Mouse (Mus musculus): ENCODE results near the gene Slamf9. TPM values are rescaled to one million over a fixed set of nuclear protein-coding genes. Genes with fewer than 3 reads are reported as not detected.

Slamf9 gene
- 1.1 and 1.5 TPM in 2 replicates for polyA plus RNA-seq (2015; fragmentation: Nextera tagmentation; extraction: Ambion mirVana)

DNA sequence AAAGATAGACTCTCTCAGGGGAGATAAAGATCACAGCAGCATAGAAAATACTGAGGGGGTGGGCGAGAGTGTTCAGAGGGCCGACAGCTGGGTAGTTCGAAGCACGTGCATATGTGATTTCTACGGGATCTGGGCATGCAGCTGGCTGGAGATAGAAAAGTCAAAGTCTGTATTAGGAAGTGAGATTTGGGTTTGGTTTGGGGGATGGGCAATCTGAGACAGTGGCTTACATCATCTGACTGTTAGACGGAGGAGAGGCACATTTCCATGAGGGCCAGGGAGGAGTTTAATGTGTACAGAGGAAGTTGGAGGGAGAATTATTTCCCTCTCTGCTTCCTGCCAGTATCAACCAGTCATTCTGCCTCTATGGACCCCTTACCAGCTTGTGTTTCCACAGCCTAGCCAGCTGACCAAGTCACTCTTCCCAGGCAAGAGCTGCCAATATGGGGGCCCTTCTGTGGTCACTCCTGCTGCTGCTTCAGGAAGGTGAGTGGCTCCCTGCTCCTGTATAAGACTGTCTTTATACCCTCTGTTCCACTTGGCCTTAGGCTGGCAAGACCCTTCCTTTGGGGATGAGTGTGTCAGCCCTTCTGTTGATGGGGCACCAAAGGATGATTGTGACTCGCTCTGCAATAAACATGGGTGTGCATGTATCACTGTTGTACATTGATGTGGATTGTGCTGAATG is at the start of gene Slamf9:
Gene Slamf9, plus strand, starts transcription at position 305 of the 688 bp plus-strand sequence.
- peak; percentile 39 for DNase-seq
- WGBS (ENCODE audit: insufficient replicate concordance): 16% methylated on average over 7 of the region's 7 CpGs

GRCm38 (mm10) chr1:172426419-172426818 is 48.7 kb upstream of the Slamf9 start:
- ATAC-seq (no peak), DNase-seq (no peak)
- no peaks in the 10 kb centered on the region for H3K27me3 ChIP-seq (ENCODE audit: insufficient read depth, low read length)
- no peak overlapping the region for H3K4me2 ChIP-seq (ENCODE audit: low read depth, low read length)
- 70% methylated on average over 1 of the region's 1 CpGs for whole genome bisulfite sequencing (ENCODE audit: insufficient replicate concordance)
- no peak overlapping the region for H3K4me3 ChIP-seq (ENCODE audit: low read depth, low read length)
- no peak overlapping the region for H3K27ac ChIP-seq (ENCODE audit: low read depth)
- TF ChIP-seq CTCF (IDR thresholded peaks at IDR 0.05; ENCODE audit: low read depth): no peak
- no peak for TF ChIP-seq EP300 (IDR thresholded peaks at IDR 0.05; ENCODE audit: low read depth)
- no peaks in the 10 kb centered on the region for H3K9me3 ChIP-seq (ENCODE audit: low read length)
- no peaks in the 10 kb centered on the region for H3K4me1 ChIP-seq (ENCODE audit: insufficient read depth)
- no peak overlapping the region for H3K9ac ChIP-seq (replicated peaks)
- no peaks in the 10 kb centered on the region for H3K36me3 ChIP-seq (replicated peaks; ENCODE audit: insufficient read depth, low read length)

More for the DNA sequence above, at the start of gene Slamf9:
- H3K27ac ChIP-seq (ENCODE audit: low read depth): 0 out of 2 replicates have a peak within 1 kb of the TSS, but pooled peaks have one; percentile 34
- peaks cover 15% of the 10 kb centered on the region for H3K4me1 ChIP-seq (ENCODE audit: insufficient read depth)
- H3K4me2 ChIP-seq (ENCODE audit: low read depth, low read length): no peak within 1 kb of the TSS
- no peaks in the 10 kb centered on the region for H3K9me3 ChIP-seq (ENCODE audit: low read length)
- H3K27me3 ChIP-seq (ENCODE audit: insufficient read depth, low read length): no peaks in the 10 kb centered on the region
- no peaks in the 10 kb centered on the region for H3K36me3 ChIP-seq (replicated peaks; ENCODE audit: insufficient read depth, low read length)
- TF ChIP-seq CTCF (IDR thresholded peaks at IDR 0.05; ENCODE audit: low read depth) (no peak), EP300 (IDR thresholded peaks at IDR 0.05; ENCODE audit: low read depth) (no peak)
- no peak within 1 kb of the TSS for H3K4me3 ChIP-seq (ENCODE audit: low read depth, low read length)
- peak; percentile 79 for ATAC-seq
- no peak within 1 kb of the TSS for H3K9ac ChIP-seq (replicated peaks)

GRCm38 (mm10) chr1:172427841-172428240 is 47.3 kb upstream of the Slamf9 start:
- no peak for DNase-seq

GRCm38 (mm10) chr1:172428614-172429013 is 46.5 kb upstream of the Slamf9 start:
- Histone ChIP-seq H3K4me2 (ENCODE audit: low read depth, low read length) (no peak overlapping the region), H3K9me3 (ENCODE audit: low read length) (no peaks in the 10 kb centered on the region), H3K27me3 (ENCODE audit: insufficient read depth, low read length) (no peaks in the 10 kb centered on the region), H3K36me3 (replicated peaks; ENCODE audit: insufficient read depth, low read length) (no peaks in the 10 kb centered on the region), H3K4me1 (ENCODE audit: insufficient read depth) (peaks cover 6% of the 10 kb centered on the region; the same call in 1 of the 2 replicates), H3K4me3 (ENCODE audit: low read depth, low read length) (no peak overlapping the region), H3K9ac (replicated peaks) (no peak overlapping the region), H3K27ac (ENCODE audit: low read depth) (no peak overlapping the region)
- ATAC-seq: no peak
- 58% methylated on average over 1 of the region's 1 CpGs for WGBS (ENCODE audit: insufficient replicate concordance)
- DNase-seq: no peak
- TF ChIP-seq CTCF (IDR thresholded peaks at IDR 0.05; ENCODE audit: low read depth) (no peak), EP300 (IDR thresholded peaks at IDR 0.05; ENCODE audit: low read depth) (no peak)

More at GRCm38 (mm10) chr1:172427841-172428240, 47.3 kb upstream of the Slamf9 start:
- H3K27me3 ChIP-seq (ENCODE audit: insufficient read depth, low read length): no peaks in the 10 kb centered on the region
- TF ChIP-seq EP300 (IDR thresholded peaks at IDR 0.05; ENCODE audit: low read depth) (no peak), CTCF (IDR thresholded peaks at IDR 0.05; ENCODE audit: low read depth) (no peak)
- H3K36me3 ChIP-seq (replicated peaks; ENCODE audit: insufficient read depth, low read length): no peaks in the 10 kb centered on the region
- no peak for ATAC-seq
- peaks cover 6% of the 10 kb centered on the region; the same call in 1 of the 2 replicates for H3K4me1 ChIP-seq (ENCODE audit: insufficient read depth)
- no peak overlapping the region for H3K27ac ChIP-seq (ENCODE audit: low read depth)
- H3K4me2 ChIP-seq (ENCODE audit: low read depth, low read length): no peak overlapping the region
- WGBS (ENCODE audit: insufficient replicate concordance): 88% methylated on average over 3 of the region's 3 CpGs
- no peak overlapping the region for H3K4me3 ChIP-seq (ENCODE audit: low read depth, low read length)
- H3K9me3 ChIP-seq (ENCODE audit: low read length): no peaks in the 10 kb centered on the region
- H3K9ac ChIP-seq (replicated peaks): no peak overlapping the region

DNA sequence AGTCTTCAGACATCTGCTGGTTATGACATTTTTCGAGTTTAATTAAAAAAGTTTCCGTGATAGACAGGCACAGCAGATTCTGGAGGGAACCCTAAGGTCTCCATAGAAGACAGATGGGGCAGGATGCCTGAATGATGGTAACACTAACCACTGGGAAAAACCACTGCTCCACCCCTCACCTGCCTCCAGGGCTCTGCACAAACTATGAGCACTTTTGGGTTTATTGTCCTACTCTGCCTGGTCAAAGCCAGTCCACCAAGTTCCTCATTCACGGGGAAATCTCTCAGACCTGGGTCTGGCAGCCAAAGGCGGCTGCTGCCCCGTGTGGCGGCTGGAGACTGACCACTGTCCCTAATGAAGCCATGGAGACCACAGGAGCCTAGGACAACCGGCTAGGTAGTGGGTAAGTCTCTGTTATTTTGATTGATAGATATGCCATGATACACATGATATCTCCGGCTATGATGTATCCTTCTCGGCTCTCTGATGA is 44.4 kb upstream of the Slamf9 start:
- no peak overlapping the region for H3K9ac ChIP-seq (replicated peaks)
- no peaks in the 10 kb centered on the region for H3K36me3 ChIP-seq (replicated peaks; ENCODE audit: insufficient read depth, low read length)
- H3K4me3 ChIP-seq (ENCODE audit: low read depth, low read length): no peak overlapping the region
- no peak overlapping the region for H3K4me2 ChIP-seq (ENCODE audit: low read depth, low read length)
- DNase-seq: no peak
- H3K27ac ChIP-seq (ENCODE audit: low read depth): no peak overlapping the region
- TF ChIP-seq EP300 (IDR thresholded peaks at IDR 0.05; ENCODE audit: low read depth): no peak
- no peak for TF ChIP-seq CTCF (IDR thresholded peaks at IDR 0.05; ENCODE audit: low read depth)
- no peaks in the 10 kb centered on the region for H3K9me3 ChIP-seq (ENCODE audit: low read length)
- 48% methylated on average over 9 of the region's 9 CpGs for WGBS (ENCODE audit: insufficient replicate concordance)
- H3K27me3 ChIP-seq (ENCODE audit: insufficient read depth, low read length): no peaks in the 10 kb centered on the region
- no peak for ATAC-seq
- H3K4me1 ChIP-seq (ENCODE audit: insufficient read depth): peaks cover 6% of the 10 kb centered on the region; the same call in 1 of the 2 replicates

GRCm38 (mm10) chr1:172431836-172432586 is 43.1 kb upstream of the Slamf9 start:
- no peak overlapping the region for H3K4me2 ChIP-seq (ENCODE audit: low read depth, low read length)
- no peak overlapping the region for H3K4me3 ChIP-seq (ENCODE audit: low read depth, low read length)
- H3K27ac ChIP-seq (ENCODE audit: low read depth): no peak overlapping the region
- WGBS (ENCODE audit: insufficient replicate concordance): 35% methylated on average over 4 of the region's 4 CpGs
- no peak for TF ChIP-seq EP300 (IDR thresholded peaks at IDR 0.05; ENCODE audit: low read depth)
- TF ChIP-seq CTCF (IDR thresholded peaks at IDR 0.05; ENCODE audit: low read depth): no peak
- no peaks in the 10 kb centered on the region for H3K9me3 ChIP-seq (ENCODE audit: low read length)
- H3K27me3 ChIP-seq (ENCODE audit: insufficient read depth, low read length): no peaks in the 10 kb centered on the region
- DNase-seq: no peak
- no peak overlapping the region for H3K9ac ChIP-seq (replicated peaks)
- no peak; the same call in 1 of the 2 replicates for ATAC-seq
- H3K4me1 ChIP-seq (ENCODE audit: insufficient read depth): peaks cover 6% of the 10 kb centered on the region; the same call in 1 of the 2 replicates
- H3K36me3 ChIP-seq (replicated peaks; ENCODE audit: insufficient read depth, low read length): no peaks in the 10 kb centered on the region

All from liver, postnatal 0 days (tissue).